Mouse (Mus musculus): Measurements from ENCODE around the gene Sord.

The Sord gene

DNA sequence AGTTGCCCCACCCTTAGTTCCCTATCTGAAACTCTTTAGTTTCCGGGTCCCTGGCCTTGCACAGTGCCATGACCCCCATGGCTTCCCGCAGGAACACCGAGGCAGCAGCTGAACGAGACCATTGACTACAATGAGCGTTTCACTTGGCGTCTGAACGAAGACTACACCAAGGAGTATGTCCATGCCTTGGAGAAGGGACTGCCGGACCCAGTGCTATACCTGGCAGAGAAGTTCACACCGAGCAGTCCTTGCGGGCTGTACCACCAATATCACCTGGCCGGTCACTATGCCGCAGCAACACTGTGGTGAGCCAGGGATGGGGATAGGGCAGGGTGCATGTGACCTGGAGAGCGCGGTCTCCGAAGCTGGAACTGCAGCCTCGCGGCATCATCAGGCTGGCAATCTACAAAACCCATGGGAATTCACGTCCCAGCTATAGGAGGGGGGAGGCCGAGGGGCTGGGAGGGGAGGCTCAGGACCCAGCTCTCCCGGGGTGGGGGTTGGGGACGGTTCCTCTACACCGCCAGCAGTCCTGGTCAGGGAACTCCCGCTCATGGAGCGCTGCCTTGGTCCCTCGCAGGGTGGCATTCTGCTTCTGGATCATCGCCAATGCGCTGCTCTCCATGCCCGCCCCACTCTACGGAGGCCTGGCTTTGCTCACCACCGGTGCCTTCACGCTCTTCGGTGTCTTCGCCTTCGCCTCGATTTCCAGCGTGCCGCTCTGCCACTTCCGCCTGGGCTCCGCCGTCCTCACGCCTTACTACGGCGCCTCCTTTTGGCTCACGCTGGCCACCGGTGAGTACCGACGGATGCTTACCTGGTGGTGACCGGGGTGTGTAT, 66.8 kb downstream of the Sord start:
- no peak for DNase-seq (ENCODE audit: extremely low read depth, insufficient read length, low spot score)

- no peak for DNase-seq (ENCODE audit: extremely low read depth, insufficient read length, low spot score)
Measured at GRCm38 (mm10) chr2:122301921-122302573, 67.5 kb downstream of the Sord start.

- peak; percentile 57 for DNase-seq (ENCODE audit: extremely low read depth, insufficient read length, low spot score)
Measured at GRCm38 (mm10) chr2:122302574-122303241, 68.2 kb downstream of the Sord start.

GRCm38 (mm10) chr2:122304544-122304943, 70.0 kb downstream of the Sord start:
- peak; percentile 39 for DNase-seq (ENCODE audit: extremely low read depth, insufficient read length, low spot score)

DNA sequence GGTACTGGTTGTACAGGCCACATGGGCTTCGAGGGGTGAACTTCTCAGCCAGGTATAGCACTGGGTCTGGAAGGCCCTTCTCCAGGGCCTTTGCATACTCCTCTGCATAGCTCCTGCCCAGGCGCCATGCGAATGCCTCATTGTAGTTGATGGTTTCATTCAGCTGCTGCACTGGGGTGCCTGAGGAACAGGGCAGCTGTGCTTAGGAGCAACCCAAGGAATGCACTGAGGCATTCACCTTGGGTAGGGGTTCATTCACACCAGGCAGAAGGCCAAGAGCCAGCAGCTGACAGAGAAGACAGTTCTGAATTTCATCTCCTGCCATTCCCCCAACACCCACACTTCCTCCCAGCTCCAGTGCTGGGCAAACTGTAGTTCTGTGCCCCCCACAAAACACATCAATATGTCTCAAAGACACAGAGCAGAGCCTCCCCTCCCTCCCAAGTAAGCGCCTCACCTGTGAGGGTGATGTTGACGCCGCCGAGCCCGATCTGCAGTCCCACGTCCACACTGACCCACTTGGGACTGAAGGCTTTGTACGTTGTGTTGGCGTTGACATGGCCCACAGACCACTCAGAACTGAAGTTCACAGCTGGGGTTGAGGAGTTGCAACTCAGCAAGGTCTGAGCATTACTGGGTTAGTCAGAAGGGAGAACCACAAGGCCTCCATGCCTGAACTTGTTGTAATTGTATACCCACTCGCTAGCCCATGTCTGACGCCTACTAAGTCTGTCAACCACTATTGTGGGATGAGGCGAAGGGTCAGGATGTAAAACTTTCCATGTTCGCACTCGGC, 70.7 kb downstream of the Sord start:
- no peak for DNase-seq (ENCODE audit: extremely low read depth, insufficient read length, low spot score)

GRCm38 (mm10) chr2:122306184-122306583, 71.6 kb downstream of the Sord start:
- DNase-seq (ENCODE audit: extremely low read depth, insufficient read length, low spot score), result peak; percentile 73

DNA sequence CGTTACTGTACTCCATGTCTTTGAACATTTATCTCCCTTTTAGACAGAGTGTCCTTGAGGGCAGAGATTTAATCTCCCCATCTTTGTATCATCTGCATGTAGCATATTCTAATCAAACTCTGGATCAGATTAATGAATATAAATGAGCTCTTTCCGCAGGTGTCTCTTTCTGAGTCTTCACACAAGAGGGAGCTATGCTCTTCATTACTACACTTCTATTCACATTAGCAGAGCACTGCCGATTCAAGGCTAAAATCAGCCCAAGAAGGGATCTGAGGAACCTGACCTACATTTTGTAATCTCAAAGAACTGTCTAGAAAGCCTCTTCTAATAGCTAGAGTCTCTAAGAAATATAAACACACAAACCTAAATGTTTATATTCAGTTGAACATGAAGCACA, 75.1 kb downstream of the Sord start:
- no peak for DNase-seq (ENCODE audit: extremely low read depth, insufficient read length, low spot score)

GRCm38 (mm10) chr2:122311561-122311960, 77.0 kb downstream of the Sord start:
- DNase-seq (ENCODE audit: extremely low read depth, insufficient read length, low spot score), result no peak

DNA sequence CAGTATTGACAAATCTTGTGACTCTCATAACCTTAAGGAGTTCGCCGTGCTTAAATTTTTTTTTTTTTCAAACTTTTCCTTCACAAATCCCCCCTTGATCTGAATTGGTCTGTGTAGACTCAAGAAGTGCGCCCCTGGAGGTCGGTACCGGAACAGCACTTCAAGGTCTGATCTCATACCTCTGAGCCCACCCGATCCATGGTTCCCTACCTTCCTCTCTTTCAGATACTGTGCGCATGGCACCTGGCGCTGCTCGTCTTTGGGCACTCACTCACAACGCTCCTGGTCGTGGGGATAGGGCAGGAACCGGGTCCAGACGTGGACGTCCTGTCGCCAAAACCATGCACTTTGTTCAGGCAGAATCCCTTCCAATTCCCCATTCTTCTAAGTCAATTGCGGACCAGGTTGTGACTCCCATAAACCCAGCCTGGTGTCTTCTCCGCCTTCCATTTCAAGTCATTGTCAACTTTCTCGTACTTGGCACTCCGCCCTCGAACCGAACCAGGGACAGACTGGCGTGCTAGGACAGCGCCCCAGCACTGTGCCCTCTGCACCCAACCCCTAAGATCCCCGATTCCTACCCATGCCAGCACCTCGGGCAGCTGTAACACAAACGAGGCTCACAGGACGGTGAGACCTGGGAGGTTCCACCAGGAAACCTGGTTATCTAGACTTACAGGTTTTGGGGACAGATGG, 78.3 kb downstream of the Sord start:
- DNase-seq (ENCODE audit: extremely low read depth, insufficient read length, low spot score), result no peak

- no peak for DNase-seq (ENCODE audit: extremely low read depth, insufficient read length, low spot score)
Measured at GRCm38 (mm10) chr2:122313536-122313935, 79.0 kb downstream of the Sord start, which contains the start of gene Duoxa1. TSS of gene Duoxa1 (minus strand) at chr2:122313730.

Data from 3134 (cell line).